Mouse (Mus musculus): ENCODE results near the gene Strbp.
"Not testable (repeated sequence)": the region's sequence is repeated elsewhere in the genome, so short reads cannot be mapped to it uniquely, and the experiment has no call there.

The Strbp gene

GRCm38 (mm10) chr2:37518561-37519285, 184.9 kb downstream of the Strbp start:
- no peak for DNase-seq

- DNase-seq: peak in 1 of 2 experiments; percentile 20
Measured at GRCm38 (mm10) chr2:37516922-37517462, 186.7 kb downstream of the Strbp start.

- peak in 1 of 2 experiments; percentile 22 for DNase-seq
Measured at GRCm38 (mm10) chr2:37516030-37516710, 187.5 kb downstream of the Strbp start, which contains the start of gene Gpr21. Gene Gpr21 (plus strand): TSS chr2:37516332.

DNA sequence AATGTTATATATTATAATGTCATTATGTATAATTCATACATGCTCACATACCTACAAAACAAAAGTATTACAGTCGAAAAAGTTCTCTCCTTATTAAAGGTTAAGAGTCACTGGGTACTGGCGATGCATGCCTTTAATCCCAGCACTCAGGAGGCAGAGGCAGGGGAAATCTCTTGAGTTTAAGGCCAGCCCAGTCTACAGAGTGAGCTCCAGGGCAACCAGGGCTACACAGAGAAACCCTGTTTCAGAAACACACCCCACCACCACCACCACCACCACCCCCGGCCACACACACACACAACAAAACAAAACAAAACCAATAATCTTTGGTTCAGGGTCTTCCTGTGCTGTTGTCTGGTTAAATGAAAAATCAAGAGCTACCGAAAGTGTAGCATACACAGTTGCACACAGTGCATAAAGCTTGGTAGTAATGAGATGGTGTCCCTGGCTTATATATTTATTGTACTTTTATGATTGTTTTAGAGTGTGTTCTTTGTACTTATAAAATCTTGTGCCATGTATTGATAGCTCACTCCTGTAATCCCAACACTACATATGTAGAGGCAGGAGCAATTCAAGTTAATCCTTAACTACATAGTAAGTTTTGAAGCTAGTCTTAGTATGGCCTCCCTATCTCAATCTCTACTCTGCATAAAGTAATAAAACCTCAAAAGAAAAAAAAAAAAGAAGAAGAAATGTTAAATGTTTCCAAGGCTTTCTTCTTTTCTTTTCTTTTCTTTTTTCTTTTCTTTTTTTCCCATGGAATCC, 192.3 kb downstream of the Strbp start:
- DNase-seq: no peak

- not testable (repeated sequence) for DNase-seq
Measured at GRCm38 (mm10) chr2:37505856-37506255, 197.8 kb downstream of the Strbp start.

DNA sequence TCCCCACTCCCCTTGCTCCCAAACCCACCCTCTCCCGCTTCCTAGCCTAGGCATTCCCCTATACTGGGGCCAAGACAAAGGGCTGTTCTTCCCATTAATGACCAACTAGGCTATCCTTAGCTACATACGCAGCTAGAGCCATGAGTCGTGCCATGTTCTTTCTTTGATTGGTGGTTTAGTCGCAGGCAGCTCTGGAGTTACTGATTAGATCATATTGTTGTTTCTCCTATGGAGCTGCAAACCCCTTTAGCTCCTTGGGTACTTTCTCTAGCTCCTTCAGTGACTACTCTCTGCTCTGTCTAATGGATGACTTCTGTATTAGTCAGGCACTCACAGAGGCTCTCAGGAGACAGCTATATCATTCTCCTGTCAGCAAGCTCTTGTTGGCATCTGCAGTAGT, 206.3 kb downstream of the Strbp start:
- DNase-seq: no peak

GRCm38 (mm10) chr2:37488956-37489355, 214.7 kb downstream of the Strbp start:
- no peak for DNase-seq

DNA sequence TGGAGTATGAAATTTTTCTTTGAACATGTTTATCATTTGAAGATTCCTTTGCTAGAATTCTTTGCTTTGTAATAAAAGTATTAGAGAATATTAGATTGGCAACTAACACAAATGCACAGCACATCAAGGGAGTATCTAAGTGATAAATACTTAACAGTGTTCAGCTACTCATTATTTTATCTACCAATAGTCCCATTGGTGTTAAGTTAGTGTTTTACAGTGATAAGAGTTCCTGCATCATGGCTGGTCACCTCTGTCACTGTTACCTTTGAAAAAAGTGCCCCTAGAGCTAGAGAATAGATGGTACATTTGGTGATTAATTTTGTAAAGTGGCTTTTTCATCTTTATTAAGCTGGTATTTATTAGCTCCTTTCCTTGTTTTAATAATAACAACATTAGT, 217.3 kb downstream of the Strbp start:
- DNase-seq: no peak

GRCm38 (mm10) chr2:37485370-37485769, 218.3 kb downstream of the Strbp start:
- DNase-seq: peak in 1 of 2 experiments; percentile 21

GRCm38 (mm10) chr2:37484165-37484564, 219.5 kb downstream of the Strbp start:
- no peak for DNase-seq

DNA sequence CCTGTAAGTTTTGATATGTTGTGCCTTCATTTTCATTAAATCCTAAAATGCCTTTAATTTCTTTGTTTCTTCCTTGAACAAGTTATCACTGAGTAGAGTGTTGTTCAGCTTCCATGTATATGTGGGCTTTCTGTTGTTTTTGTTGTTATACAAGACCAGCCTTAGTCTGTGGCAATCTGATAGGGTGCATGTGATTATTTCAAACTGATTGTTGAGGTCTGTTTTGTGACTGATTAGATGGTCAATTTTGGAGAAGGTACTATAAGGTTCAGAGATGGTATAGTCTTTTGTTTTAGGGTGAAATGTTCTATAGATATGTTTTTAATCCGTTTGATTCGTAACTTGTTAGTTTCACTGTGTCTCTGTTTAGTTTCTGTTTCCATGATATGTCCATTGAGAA, 223.6 kb downstream of the Strbp start:
- DNase-seq: no peak

- DNase-seq: no peak
Measured at GRCm38 (mm10) chr2:37479559-37479958, 224.1 kb downstream of the Strbp start.

- DNase-seq: no peak
Measured at GRCm38 (mm10) chr2:37466266-37466665, 237.4 kb downstream of the Strbp start.

GRCm38 (mm10) chr2:37460707-37461106, 243.0 kb downstream of the Strbp start:
- no peak for DNase-seq

GRCm38 (mm10) chr2:37452376-37452760, 251.3 kb downstream of the Strbp start:
- DNase-seq: no peak

DNA sequence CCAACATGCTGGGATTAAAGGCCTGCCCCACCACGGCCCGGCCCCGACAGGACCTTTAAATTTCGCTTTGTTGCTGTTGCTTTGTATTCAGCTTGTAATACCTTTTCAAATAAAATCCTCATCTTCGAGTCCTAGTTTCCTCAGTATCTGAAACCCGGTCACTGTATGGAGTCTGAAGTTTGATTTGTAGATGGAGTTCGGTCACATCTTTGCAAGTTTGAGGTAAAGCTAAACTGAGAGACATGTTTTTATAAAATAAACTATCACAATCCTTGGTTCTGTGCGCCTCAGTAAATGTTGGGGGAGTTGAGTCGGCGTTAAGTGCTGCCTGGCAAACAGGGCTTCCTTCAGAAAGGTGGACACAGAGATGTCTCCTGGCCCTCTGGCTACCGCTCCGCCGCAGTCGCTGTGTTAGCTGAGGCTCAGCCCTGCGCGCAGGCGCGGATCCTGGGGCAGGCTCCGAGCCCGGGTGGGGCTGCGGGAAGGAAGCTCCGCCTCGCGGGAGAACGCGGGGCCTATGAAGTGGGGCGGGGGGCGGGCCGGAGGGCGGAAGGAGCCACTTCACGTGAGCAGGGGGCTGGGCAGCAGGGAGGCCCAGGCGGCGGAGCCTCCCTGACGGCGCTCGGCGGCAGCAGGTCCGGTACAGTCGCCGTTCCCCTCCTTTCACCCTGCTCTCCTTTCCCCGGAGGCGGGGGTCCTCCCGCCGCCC, 251.8 kb downstream of the Strbp start:
- DNase-seq: peak; percentile 96 to 97

- DNase-seq: peak; percentile 97
Measured at GRCm38 (mm10) chr2:37442611-37443591, 260.8 kb downstream of the Strbp start, which contains the start of the genes Zbtb26, Zbtb6 and Rabgap1. Gene Zbtb26 (minus strand): TSS chr2:37443135. Gene Zbtb6 (minus strand): TSS chr2:37443171. Gene Rabgap1 (plus strand): TSS chr2:37443279.
